Mouse (Mus musculus) v-Abl transformed pro-B cells (cell line): ENCODE data around the gene Spata9.

Source experiments
- in situ Hi-C, 2 experiments: fragments of 400-800 bp; cut with MboI; formaldehyde crosslinking; loops; one replicate each; pipeline ENCODE4 v1.15.1; 2025; ENCODE audit not compliant: unreplicated experiment in 2 of 2

Gene Spata9

DNA sequence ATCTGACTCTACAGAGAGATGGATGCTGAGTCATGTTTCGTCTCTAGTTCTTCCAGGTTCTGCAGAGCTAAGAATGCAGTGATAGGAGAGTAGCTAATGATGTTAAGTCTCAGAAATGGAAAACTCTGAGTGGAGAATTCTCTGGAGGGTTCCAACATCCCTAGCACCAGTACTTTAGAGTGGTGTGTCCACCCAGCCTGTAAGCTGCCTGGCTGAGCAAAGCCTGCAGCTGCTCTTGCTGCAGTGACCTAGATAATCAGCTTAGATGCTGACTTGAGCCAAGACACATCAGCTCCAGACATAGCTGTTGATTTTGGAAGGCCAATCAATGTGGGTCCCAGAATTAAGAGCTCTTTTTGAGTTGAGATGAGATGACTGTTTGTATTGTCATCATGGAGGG, 21.1 kb downstream of the Spata9 start:
- in situ Hi-C loops, result loop anchor here in 1 of 2 experiments (10.0 to 25.0 kb wide), 2 partner anchors 317 to 699 kb away; partner anchors contain the start of gene Fam81b

DNA sequence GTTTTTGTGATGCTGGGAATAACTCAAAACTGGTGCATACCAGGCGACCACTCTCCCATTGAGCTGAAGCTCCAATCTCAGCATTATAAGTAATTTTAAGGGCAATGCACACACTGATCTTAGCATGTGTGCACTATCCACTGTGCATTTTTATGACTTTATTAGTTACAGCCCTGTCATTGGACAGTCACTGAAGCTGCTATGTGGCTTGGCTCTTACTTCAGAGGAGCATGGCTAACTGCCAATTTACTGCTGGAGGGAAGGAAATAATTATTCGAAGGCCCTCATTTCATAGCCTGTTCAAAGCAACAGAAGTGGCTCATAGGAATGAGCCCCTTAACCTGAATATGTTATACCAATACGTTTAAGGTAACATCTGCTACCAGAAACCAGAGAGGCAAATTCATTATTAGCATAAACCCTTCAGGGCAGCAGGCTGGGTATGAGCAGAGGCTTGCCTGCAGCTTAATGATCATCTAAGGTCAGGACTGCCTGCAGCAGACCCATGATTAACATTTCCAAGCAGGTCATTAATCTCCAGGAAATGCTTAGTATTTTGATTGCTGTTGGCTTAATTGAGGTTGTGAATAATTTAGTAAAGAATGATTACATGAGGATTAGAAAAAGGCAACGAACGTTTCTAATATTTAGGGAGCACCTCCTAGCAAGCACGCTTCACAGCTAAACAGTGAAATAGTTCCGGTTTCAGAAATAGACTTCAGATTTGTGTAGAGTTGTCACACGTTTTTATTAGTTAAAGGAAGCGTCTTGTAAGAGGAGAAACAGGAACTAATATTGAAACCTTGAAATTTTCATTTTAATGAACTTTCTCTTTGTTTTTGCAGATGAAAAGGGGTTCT, 25.4 kb downstream of the Spata9 start:
- in situ Hi-C loops, result loop anchor here in 1 of 2 experiments (25.0 kb wide), 1 partner anchor 695 kb away; no protein-coding TSS in a partner anchor

DNA sequence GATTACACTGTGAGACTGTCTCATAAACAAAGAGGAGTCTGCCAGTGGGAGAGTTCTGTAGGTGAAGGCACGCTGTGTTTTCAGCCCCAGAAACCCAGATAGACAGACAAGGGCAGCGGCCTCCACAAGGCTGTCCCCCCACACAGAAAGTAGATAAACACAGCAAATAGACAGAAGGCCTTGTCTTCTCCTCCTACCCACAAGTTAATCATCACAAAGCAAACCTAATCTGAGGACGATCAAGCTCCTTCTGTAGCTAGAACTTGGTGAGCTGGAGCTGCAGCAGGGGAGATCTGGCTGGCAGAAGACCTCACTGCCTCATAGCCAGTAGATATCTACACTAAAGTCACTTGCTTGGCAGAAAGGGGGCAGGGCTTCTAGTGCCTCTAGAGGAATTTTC, 36.3 kb downstream of the Spata9 start:
- in situ Hi-C loops, result loop anchor here (10.0 to 25.0 kb wide), 3 partner anchors 291 to 1366 kb away; partner anchors contain the start of genes Erap1 (in 2 of the 2) and Ell2 (in 1 of the 2)

DNA sequence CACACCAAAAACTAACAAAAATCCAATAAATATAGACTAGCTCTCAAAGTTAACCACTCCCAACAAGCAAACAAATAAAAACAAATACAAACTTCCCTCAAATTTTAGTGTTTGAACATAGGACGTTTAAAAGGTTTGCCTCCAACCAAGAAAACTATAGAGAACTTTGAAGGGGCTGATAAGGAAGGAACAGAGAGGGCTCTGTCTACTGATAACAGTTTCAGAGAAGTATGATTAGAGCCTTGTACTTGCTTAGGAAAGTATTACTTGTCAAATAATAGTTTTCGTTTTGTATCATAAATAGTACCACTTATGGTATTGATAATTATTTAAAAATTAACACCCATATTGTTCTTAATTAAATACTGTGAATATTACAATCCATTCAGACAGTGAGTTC, 47.6 kb downstream of the Spata9 start:
- in situ Hi-C loops, result loop anchor here (10.0 to 25.0 kb wide), 3 partner anchors 170 to 1377 kb away; partner anchors contain the start of genes Erap1 (in 2 of the 2) and Ell2 (in 1 of the 2)

DNA sequence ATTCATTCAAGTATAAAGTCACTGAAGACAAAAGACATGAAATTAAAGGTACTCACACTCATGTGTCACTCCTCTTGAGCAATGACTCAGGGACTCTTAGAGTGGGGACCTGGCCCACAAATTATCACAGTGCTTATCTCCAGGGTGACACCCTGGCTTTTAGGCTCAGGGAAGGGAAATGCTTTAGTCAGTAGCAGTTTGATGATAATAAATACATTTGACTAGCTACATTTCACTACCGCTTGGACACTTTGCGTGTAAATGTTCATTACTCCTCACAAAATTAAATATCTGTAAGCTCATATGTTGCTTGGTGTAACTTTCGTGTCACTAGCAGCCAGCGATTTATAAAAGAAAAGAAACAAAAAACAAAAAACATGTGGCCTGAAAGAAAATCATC, 50.5 kb downstream of the Spata9 start:
- in situ Hi-C loops, result loop anchor here (5.0 to 25.0 kb wide), 4 partner anchors 85 to 1380 kb away; partner anchors contain the start of genes Erap1 (in 2 of the 2) and Ell2 (in 1 of the 2)

DNA sequence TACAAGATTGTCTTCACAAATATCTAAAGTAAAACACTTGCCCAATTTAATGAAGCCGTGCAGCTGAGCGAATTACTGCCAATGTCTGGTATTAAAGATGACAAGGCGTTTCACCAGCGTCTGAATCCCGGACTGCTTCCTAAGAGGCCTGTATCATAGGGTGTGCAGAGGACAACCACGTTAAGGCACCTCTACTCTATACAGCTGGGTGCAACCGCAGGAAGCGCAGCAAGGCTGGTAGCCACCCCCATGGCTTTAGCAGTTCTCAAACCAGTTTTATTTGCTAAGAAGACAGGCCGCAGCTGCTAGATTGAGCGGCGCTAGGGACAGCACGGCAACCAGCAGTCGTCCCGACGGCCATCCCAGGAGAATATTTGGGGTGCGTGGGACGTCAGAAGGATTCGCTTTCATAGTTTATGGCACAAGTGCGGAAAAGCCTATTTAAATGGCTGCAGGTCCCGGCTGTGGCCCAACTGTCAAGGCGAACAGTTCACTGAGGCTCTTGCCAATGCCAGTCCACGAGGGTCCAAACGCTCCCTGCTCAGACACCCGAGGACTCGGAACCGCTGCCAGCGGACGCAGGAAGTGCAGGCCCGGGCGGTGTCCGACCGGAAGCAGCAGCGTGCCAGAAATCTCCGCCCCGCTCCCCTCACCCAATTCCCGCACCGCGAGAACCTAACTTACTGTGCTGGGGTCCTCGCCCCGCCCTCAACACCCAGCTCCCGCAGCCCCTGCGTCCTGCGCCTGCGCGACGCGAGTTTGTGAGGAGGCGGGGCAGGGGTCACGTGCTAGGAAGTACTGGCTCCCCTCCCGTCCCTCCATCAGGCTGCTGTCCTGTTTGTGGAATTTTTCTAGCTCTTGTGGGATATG, 51.3 kb downstream of the Spata9 start, which contains the start of gene Rfesd:
Rfesd (minus strand) TSS at position 746 of the 870 bp plus-strand sequence.
- in situ Hi-C loops, result loop anchor here (5.0 to 25.0 kb wide), 4 partner anchors 84 to 1381 kb away; partner anchors contain the start of genes Erap1 (in 2 of the 2) and Ell2 (in 1 of the 2)

DNA sequence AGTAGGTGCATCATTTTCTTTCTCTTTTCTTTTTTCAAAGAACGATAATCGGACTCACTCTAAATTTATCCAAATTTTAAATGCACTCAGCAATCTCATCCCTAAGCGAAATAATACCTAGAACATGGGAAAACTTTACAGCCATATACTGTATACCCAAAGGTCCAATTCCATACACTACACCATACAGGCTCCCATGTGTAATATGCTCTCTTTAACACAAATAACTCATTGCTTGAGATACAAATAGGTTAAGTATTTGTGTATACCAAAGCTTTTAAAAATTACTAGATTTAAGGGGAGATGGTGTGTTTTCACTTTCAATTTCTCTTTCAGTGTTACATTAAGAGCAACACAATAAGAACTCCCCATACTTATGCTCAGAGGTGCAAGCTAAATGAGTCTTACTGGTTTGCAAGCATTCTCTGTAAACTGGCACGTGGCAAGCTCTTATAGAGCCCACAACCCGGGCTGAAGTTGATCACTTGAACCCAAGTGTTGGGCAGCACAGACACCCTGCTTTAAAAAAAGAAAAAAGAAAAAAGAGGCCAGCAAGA, 52.0 kb downstream of the Spata9 start:
- in situ Hi-C loops, result loop anchor here (5.0 to 25.0 kb wide), 4 partner anchors 83 to 1382 kb away; partner anchors contain the start of genes Erap1 (in 2 of the 2) and Ell2 (in 1 of the 2)

DNA sequence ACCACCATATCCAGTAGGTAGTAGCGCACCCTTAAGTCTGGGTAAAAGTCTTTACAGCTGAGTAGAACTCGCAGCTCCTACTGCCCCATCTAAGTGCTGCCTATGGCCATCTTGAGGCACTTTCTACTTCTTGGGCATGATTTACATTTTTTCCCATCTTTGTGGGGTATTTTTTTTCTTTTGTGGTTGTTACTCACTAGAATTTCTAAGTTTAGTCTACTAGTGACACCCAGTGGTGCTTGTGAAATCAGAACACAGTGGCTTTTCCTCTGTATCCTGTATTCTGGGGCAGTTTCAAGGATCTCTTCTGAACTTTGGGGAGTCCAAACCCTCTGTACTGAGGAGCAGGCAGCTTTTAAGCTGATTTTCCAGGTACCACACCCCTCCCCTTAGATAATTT, 54.8 kb downstream of the Spata9 start:
- in situ Hi-C loops, result loop anchor here (5.0 to 25.0 kb wide), 3 partner anchors 76 to 1384 kb away; partner anchors contain the start of genes Erap1 (in 2 of the 2), Arsk (in 1 of the 2), Ell2 (in 1 of the 2) and Ttc37 (in 1 of the 2)

DNA sequence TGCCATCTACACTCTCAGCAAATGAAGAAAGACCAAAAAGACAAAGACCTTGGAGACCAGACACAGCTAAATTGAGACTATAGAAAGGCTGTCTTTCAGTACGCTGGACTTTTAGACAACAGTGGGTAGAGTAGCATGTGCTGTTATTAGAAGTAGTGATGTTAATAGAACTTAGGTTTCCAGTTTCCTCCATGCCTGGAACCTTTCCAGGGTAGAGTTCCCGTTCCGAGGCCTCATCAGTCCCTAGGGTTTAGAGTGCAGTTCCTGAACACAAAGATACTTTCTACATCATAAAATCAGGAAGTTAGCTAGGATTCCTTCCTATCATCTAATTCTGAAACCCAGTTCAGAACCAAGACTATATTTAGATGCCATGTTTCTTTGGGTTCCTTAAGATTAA, 57.6 kb downstream of the Spata9 start:
- in situ Hi-C loops, result loop anchor here (5.0 to 25.0 kb wide), 3 partner anchors 73 to 1387 kb away; partner anchors contain the start of genes Erap1 (in 2 of the 2), Arsk (in 1 of the 2), Ell2 (in 1 of the 2) and Ttc37 (in 1 of the 2)

DNA sequence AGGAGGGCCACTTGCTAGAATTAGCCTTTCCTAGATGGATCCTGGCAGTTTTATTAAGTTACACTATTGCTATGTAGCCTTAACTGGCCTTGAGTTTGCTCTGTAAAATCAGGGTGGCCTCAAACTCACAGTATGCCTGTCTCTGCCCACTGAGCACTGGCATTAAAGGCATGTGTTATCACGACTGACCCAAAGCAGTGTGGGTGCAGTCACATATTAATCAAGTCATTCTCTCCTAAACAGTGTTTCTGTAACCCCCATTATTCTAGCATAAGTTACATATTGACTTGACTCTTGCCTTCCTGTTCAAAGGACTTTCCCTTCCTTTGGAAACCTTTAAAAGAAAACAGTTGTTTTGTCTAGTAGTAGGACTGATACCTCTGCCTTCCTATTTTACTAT, 75.5 kb downstream of the Spata9 start:
- in situ Hi-C loops, result no loop called here

DNA sequence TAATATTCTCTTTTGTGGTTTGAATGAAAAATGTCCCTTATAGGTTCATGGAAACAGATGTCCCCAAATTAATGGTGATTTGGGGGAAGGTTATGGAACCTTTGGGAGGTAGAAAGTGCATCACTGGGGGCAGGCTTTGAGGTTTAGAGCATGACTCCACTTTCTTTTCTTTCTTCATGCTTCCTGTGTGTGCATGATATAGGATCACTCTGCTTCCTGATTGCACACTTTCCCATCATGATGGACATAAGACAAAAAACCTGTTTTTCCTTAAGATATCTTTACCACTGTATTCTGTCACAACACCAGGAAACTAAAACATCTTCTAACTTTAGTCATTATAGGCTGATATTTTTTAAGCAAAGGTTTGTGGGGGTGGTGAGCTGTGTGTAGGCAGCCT, 78.0 kb downstream of the Spata9 start:
- in situ Hi-C loops, result no loop called here
